Mouse (Mus musculus): Measurements from ENCODE around the gene Gimap8. TPM values are rescaled to one million over a fixed set of nuclear protein-coding genes. Genes with fewer than 3 reads are reported as not detected.

The Gimap8 gene
- 40.6 and 47.5 TPM in 2 replicates for polyA plus RNA-seq (2012; ENCODE audit: low replicate concordance)

DNA sequence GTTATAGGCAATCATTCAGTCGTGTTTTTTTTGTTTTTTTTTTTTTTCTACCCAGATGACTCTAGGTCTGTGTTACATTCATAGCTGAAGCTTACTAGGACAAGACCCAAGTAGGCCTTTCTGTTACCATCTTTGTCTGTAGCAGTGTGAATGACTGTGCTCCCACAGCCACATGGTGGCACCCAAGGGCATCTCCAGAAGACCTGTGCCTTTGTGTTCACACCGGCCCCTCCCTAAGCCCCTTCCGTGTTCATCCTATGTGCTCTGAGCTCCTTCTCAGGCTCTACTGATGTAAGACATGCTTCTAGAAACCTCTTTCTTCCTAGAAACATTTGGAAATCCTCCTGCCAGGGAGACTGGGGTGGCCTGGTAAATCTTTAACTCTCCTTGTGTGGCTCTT is at the start of gene Gimap8:
TSS of gene Gimap8 (plus strand) at position 240 of the 400 bp plus-strand sequence.

DNA sequence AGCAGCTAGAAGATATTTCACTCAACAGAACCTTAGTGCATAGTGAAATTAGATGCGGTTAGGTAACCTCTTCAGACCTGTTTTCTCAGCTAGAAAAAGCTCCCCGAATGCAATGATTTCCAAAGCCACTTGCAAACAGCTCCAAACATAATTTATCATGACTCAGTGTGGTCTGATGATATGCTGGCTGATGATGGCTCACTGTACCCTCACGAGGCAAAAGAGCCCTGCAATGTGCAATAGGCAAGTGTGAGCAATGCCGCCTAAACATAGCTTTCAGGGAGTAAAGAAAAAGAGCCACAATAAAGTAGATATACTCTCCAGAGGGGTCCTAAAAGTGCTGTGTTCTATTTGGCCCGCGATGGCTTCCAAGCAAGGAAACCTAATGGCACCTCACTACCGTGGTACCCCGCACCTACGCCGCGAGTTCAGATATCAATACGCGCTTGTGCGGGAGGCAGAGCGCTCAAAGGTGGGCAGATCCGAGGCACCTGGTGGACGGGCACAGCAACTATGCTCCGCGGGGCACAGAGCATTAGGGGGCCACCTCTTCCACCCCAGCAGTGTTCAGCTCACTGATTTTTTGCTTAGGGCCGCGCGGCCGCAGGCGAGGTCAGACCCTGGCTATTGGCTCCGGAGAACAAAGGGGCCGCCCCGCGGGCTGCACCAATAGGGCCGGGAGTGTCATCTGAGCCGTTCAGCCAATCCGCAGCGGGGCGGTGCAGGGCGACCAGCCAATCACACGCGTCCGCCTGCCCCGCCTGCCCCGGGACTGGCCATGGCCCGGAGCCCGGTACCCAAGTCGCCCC is 45.6 kb upstream of the Gimap8 start, which contains the start of gene Zfp775:
TSS of gene Zfp775 (plus strand) at position 793 of the 809 bp plus-strand sequence.

DNA sequence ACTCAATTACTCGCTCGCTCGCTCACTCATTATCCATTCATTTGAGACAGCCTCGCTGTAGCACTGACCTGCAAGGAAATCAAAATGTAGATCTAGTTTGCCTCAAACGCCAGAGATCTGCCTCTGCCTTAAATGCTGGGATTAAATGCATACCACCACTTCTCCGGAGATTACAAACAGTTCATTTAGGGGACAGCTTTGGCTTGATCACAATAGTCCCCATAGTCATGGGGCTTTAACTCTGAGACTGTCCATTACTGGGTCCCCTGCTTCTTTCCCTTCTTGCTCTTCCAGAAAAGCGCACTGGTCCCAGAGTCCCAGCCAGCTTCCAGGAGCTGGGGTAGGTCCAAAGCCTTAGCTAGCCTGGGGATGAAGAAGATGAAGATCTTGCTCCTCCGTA is 20.6 kb upstream of the Gimap8 start, which contains the start of gene AI854703:
TSS of gene AI854703 (plus strand) at position 301 of the 400 bp plus-strand sequence.

DNA sequence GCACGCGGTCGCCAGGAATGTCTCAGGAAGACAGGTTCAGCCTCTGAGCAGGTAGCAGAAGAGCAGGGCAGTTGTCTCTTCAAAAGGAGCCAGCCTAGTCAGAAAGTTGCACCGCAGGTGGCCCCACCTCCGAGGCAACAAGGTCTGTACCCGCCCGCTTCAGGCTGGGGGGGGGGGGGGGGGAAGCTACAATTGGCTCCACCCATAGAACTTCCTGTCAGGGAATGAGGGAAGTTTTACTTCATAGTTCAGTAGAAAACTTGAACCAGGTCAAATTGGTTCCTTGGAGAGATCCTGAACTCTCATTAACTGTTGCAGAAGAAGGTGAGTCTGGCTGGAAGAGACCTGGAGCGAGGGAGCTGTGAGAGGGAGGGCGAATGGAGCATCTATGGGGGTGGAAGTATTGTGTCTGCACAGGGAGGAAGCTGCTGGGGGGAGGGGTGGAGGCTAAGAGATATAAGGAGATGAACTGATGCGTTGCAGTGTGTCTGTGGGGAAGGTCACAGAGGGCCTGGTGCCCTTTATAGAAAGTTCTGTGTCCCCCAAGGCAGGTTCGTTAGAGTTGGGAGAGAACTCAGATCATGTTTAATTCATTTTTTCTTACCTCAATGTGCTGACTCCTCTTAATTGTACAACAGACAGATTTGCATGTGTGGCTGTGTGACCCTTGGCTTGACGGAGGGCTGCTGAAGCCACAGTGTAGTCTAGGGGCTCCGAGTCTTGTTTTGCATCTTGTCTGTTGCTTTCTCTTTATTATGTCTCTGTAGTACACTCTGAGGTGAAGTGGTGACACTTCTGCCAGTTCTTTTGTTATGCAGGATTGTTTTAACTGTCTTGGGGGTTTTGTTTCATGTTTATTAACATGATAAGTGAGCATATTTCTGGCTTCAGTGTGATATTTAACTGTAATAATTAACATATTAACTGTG is 29.2 kb downstream of the Gimap8 start, which contains the start of gene Gimap9:
TSS of gene Gimap9 (plus strand) at position 199 of the 929 bp plus-strand sequence.

DNA sequence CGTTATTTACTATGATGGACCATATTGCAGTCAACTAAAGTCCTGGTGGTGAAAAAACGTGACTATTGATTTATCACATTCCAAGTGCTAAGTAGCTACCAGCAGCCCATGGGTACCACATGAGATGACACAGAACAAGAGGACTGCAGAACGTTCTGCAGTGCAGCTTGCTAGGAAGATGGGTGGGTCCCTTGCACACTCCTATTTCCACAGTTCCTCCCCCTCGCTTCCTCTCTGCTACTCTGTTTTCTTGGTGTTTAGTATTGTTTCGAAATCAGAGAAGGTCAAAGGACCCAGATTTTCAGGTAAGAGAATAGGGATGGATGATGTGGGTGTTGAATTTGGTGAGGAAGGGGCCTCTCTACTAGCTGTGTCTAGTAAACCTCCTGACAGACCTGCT is 37.3 kb downstream of the Gimap8 start, which contains the start of gene Gimap4:
TSS of gene Gimap4 (plus strand) at position 231 of the 400 bp plus-strand sequence.

Other genes with a start within 250 kb of the Gimap8 start
- 25.2 and 31.2 TPM in 2 replicates for gene Zfp467, start 201.4 kb upstream of the Gimap8 start, polyA plus RNA-seq (2012; ENCODE audit: low replicate concordance)
- 1.2 and 2.9 TPM in 2 replicates for gene Sspo, start 199.0 kb upstream of the Gimap8 start, polyA plus RNA-seq (2012; ENCODE audit: low replicate concordance)
- 0.94 and 5.5 TPM in 2 replicates for gene Atp6v0e2, start 109.6 kb upstream of the Gimap8 start, polyA plus RNA-seq (2012; ENCODE audit: low replicate concordance)
- 55.0 and 57.4 TPM in 2 replicates for gene Lrrc61, start 92.4 kb upstream of the Gimap8 start, polyA plus RNA-seq (2012; ENCODE audit: low replicate concordance)
- 0.35 TPM in 1 of 2 replicates, not detected in the other for gene Rarres2, start 74.4 kb upstream of the Gimap8 start, polyA plus RNA-seq (2012; ENCODE audit: low replicate concordance)
- not detected in 2 replicates for gene Gm45021, start 57.6 kb upstream of the Gimap8 start, polyA plus RNA-seq (2012; ENCODE audit: low replicate concordance)
- gene Repin1, start 53.4 kb upstream of the Gimap8 start, polyA plus RNA-seq (2012; ENCODE audit: low replicate concordance): 21.7 and 39.5 TPM in 2 replicates
- gene Gm44965, start 53.3 kb upstream of the Gimap8 start, polyA plus RNA-seq (2012; ENCODE audit: low replicate concordance): not detected in 2 replicates
- 2.9 and 3.6 TPM in 2 replicates for gene Zfp775, start 45.2 kb upstream of the Gimap8 start, polyA plus RNA-seq (2012; ENCODE audit: low replicate concordance)
- 0.58 and 1.2 TPM in 2 replicates for gene AI854703, start 20.5 kb upstream of the Gimap8 start, polyA plus RNA-seq (2012; ENCODE audit: low replicate concordance)
- 2.5 and 8.7 TPM in 2 replicates for gene Gimap9, start 28.9 kb downstream of the Gimap8 start, polyA plus RNA-seq (2012; ENCODE audit: low replicate concordance)
- gene Gimap4, start 37.3 kb downstream of the Gimap8 start, polyA plus RNA-seq (2012; ENCODE audit: low replicate concordance): 16.1 and 52.6 TPM in 2 replicates
- gene Gimap6, start 61.0 kb downstream of the Gimap8 start, polyA plus RNA-seq (2012; ENCODE audit: low replicate concordance): 50.6 and 78.7 TPM in 2 replicates
- gene Gm28053, start 71.4 kb downstream of the Gimap8 start, polyA plus RNA-seq (2012; ENCODE audit: low replicate concordance): 0.58 and 1.8 TPM in 2 replicates
- 8.8 and 14.1 TPM in 2 replicates for gene Gimap7, start 71.4 kb downstream of the Gimap8 start, polyA plus RNA-seq (2012; ENCODE audit: low replicate concordance)
- 154 and 203 TPM in 2 replicates for gene Gimap1, start 91.8 kb downstream of the Gimap8 start, polyA plus RNA-seq (2012; ENCODE audit: low replicate concordance)
- 71.0 and 148 TPM in 2 replicates for gene Gimap5, start 99.0 kb downstream of the Gimap8 start, polyA plus RNA-seq (2012; ENCODE audit: low replicate concordance)
- 218 and 606 TPM in 2 replicates for gene Gimap3, start 123.6 kb downstream of the Gimap8 start, polyA plus RNA-seq (2012; ENCODE audit: low replicate concordance)
- 25.8 and 154 TPM in 2 replicates for gene Tmem176a, start 193.7 kb downstream of the Gimap8 start, polyA plus RNA-seq (2012; ENCODE audit: low replicate concordance)
- gene Tmem176b, start 194.3 kb downstream of the Gimap8 start, polyA plus RNA-seq (2012; ENCODE audit: low replicate concordance): 18.0 and 42.7 TPM in 2 replicates
- not detected in 2 replicates for gene Aoc1, start 225.7 kb downstream of the Gimap8 start, polyA plus RNA-seq (2012; ENCODE audit: low replicate concordance)

All from hematopoietic multipotent progenitor cell, adult 10-12 weeks (in vitro differentiated cells).